In genomic region chr19:23147026-23147966, GRCm38 (mm10) we compare ENCODE assay signal across 9 mouse cellular contexts. TPM values are rescaled to one million over a fixed set of nuclear protein-coding genes. Genes with fewer than 3 reads are reported as not detected.
DNase-seq lines count a peak whose midpoint lies in the region; ATAC-seq and TF ChIP-seq lines count a peak whose summit lies in the region.
"Had no signal": no experiment of that assay in that cellular context is flagged by ENCODE, and none has a peak within 500 bp of the region (broad histone marks: within the 10 kb centered on the region; RNA-seq: fewer than 3 reads in every experiment).

No protein-coding gene starts in this region.

- TF ChIP-seq CTCF in left cerebral cortex, adult 2 months (IDR thresholded peaks at IDR 0.05): no peak
- no peak for TF ChIP-seq CTCF in brain, embryonic 14.5 days (IDR thresholded peaks at IDR 0.05; ENCODE audit: borderline replicate concordance, extremely low read depth, insufficient read depth, insufficient read length)
- no peak for TF ChIP-seq CTCF in liver, postnatal 0 days (IDR thresholded peaks at IDR 0.05; ENCODE audit: low read depth)

- DNase-seq in cerebellum, adult 9-11 months: peak; percentile 50
- no peak for DNase-seq in cerebellum, postnatal 14 days
- peak in 1 of 2 experiments; percentile 65 for DNase-seq in left cerebral cortex, adult 2 months (ENCODE audit: extremely low spot score in 1 of 2, low spot score in 2 of 2)
- DNase-seq in left cerebral cortex, adult 11 months (ENCODE audit: low spot score): no peak
- DNase-seq in brain, embryonic 14.5 days (ENCODE audit: low read depth): peak; percentile 14
- no peak for DNase-seq in liver, postnatal 0 days
- no peak for DNase-seq in thymus, postnatal 4 days
- DNase-seq in adipocyte (ENCODE audit: low spot score): no peak

- H3K36me3 ChIP-seq in liver, postnatal 0 days (replicated peaks; ENCODE audit: insufficient read depth, low read length): 0 out of 2 replicates have a peak, but pooled peaks cover 3% of the 10 kb centered on the region
- H3K36me3 ChIP-seq: heart, embryonic 15.5 days had no signal

- H3K27ac ChIP-seq in left cerebral cortex, adult 2 months: peak overlapping the region; percentile 85
- H3K27ac ChIP-seq in liver, postnatal 0 days (ENCODE audit: low read depth): no peak overlapping the region
- H3K27ac ChIP-seq: heart, embryonic 15.5 days had no signal

- WGBS in liver, postnatal 0 days (ENCODE audit: insufficient replicate concordance): 71% methylated on average over 15 of the region's 15 CpGs

- no peak for TF ChIP-seq EP300 in liver, postnatal 0 days (IDR thresholded peaks at IDR 0.05; ENCODE audit: low read depth)

- ATAC-seq in liver, postnatal 0 days: no peak

- H3K4me1 ChIP-seq in liver, postnatal 0 days (ENCODE audit: insufficient read depth): peaks cover 41% of the 10 kb centered on the region

- 0 out of 2 replicates have a peak overlapping the region, but pooled peaks have one; percentile 9 for H3K4me2 ChIP-seq in liver, postnatal 0 days (ENCODE audit: low read depth, low read length)
- H3K4me2 ChIP-seq: heart, embryonic 15.5 days had no signal

- H3K4me3 ChIP-seq in left cerebral cortex, adult 2 months: peak overlapping the region; percentile 14
- no peak overlapping the region for H3K4me3 ChIP-seq in liver, postnatal 0 days (ENCODE audit: low read depth, low read length)
- H3K4me3 ChIP-seq: heart, embryonic 15.5 days had no signal

- intact Hi-C loops in left cerebral cortex, adult 2 months (cut with DNase I): loop anchor here (2.0 kb wide), 1 partner anchor 68 kb away; no protein-coding TSS in a partner anchor

- no peak overlapping the region for H3K9ac ChIP-seq in liver, postnatal 0 days (replicated peaks)
- H3K9ac ChIP-seq: heart, embryonic 15.5 days had no signal

- H3K9me3 ChIP-seq in liver, postnatal 0 days (ENCODE audit: low read length): no peaks in the 10 kb centered on the region
- H3K9me3 ChIP-seq: heart, embryonic 15.5 days had no signal

- no peaks in the 10 kb centered on the region for H3K27me3 ChIP-seq in liver, postnatal 0 days (ENCODE audit: insufficient read depth, low read length)
- H3K27me3 ChIP-seq: heart, embryonic 15.5 days had no signal

- TF ChIP-seq POLR2A in brain, embryonic 14.5 days (IDR thresholded peaks at IDR 0.05; ENCODE audit: borderline replicate concordance, extremely low read depth, insufficient read depth, insufficient read length, poor library complexity, severe bottlenecking): no peak

RNA-seq across cellular contexts. Expression of gene Klf9, which starts 6.3 kb away (rescaled TPM):
- 100 to 1,000 TPM; 200 to 205 TPM for total RNA-seq in left cerebral cortex, adult 2 months (2021)
- 1.1 and 1.6 TPM in 2 replicates for polyA plus RNA-seq in brain, embryonic 14.5 days (2012; rRNA removed)
- 12.6 and 17.2 TPM in 2 replicates for polyA plus RNA-seq in liver, postnatal 0 days (2015; fragmentation: Nextera tagmentation; extraction: Ambion mirVana)

Comparison
In these comparisons a context has a peak if more than half of its experiments do, and no peak if none do; other contexts are left out.
1. DNase-seq: peak in cerebellum, adult 9-11 months (single experiment) and brain, embryonic 14.5 days (single experiment); none in cerebellum, postnatal 14 days (0 of 2), left cerebral cortex, adult 11 months (single experiment), liver, postnatal 0 days (single experiment), thymus, postnatal 4 days (single experiment) and adipocyte (single experiment).